Mouse (Mus musculus): ENCODE data around the gene Tex21. TPM values are rescaled to one million over a fixed set of nuclear protein-coding genes. Genes with fewer than 3 reads are reported as not detected.
A peak's percentile ranks its signal among the peaks of the same experiment; 100 is the strongest.

Gene Tex21
- polyA plus RNA-seq, 1 experiment from 2014 or later = not detected

DNA sequence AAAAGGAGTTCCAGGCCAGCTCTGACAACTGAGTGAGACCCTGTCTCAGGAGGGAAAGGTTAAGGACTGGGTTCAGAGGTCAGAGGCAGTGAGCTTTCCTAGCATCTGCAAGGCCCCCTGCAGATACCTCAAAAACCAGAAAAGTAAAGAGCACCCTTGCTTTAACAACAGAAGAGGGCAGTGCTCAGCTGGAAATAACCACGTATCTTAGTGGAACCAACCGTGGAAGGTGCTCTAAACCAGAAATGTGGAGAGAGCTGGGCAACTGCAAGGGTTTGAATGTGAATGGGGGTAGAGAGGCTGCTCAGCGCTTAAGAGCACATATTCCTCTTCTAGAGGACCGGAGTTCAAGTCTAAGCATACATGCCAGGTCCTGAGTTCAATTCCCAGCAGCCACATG lies 46.2 kb downstream of the Tex21 start:
- Histone ChIP-seq H3K9ac (ENCODE audit: low read depth, low read length) (no peak overlapping the region), H3K27ac (ENCODE audit: low read depth, low read length) (no peak overlapping the region), H3K4me1 (replicated peaks; ENCODE audit: control insufficient read depth, insufficient read depth, low read length) (peaks cover 9% of the 10 kb centered on the region), H3K36me3 (ENCODE audit: control insufficient read depth, insufficient read depth, low read length) (no peaks in the 10 kb centered on the region), H3K27me3 (replicated peaks; ENCODE audit: control insufficient read depth, insufficient read depth, low read length) (0 out of 2 replicates have a peak, but pooled peaks cover 3% of the 10 kb centered on the region), H3K4me2 (no peak overlapping the region), H3K4me3 (ENCODE audit: low read depth, low read length) (no peak overlapping the region), H3K9me3 (ENCODE audit: control insufficient read depth, low read length) (no peaks in the 10 kb centered on the region)
- DNase-seq (ENCODE audit: low spot score) (no peak), ATAC-seq (replicated peaks; ENCODE audit: low FRiP score) (no peak)
- 67% methylated on average over 4 of the region's 4 CpGs for WGBS

DNA sequence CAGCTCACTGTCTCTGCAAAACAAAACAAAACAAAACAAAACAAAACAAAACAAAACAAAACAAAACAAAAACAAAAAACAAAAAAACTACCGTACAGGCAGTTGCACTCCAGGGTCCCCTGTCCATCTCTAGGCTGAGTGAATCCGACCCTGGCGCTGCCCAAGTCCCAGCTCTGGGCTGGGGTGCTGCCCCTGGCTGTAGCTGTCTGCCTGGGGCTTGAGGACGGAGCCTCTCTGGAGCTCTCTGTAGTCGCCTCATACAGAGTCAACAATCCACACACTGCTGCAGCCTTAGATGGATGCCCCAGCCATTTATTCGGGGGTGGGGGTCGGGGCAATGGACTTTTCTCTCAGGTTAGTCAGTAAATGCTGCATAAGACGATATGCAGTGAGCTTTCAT lies 49.5 kb downstream of the Tex21 start:
- ATAC-seq (replicated peaks; ENCODE audit: low FRiP score) = no peak
- 38% methylated on average over 8 of the region's 8 CpGs for WGBS
- H3K9me3 ChIP-seq (ENCODE audit: control insufficient read depth, low read length) = no peaks in the 10 kb centered on the region
- DNase-seq (ENCODE audit: low spot score) = no peak
- H3K9ac ChIP-seq (ENCODE audit: low read depth, low read length) = no peak overlapping the region
- peak overlapping the region; percentile 98 for H3K4me2 ChIP-seq
- H3K27me3 ChIP-seq (replicated peaks; ENCODE audit: control insufficient read depth, insufficient read depth, low read length) = 0 out of 2 replicates have a peak, but pooled peaks cover 3% of the 10 kb centered on the region
- no peak overlapping the region for H3K4me3 ChIP-seq (ENCODE audit: low read depth, low read length)
- H3K27ac ChIP-seq (ENCODE audit: low read depth, low read length) = no peak overlapping the region
- peaks cover 9% of the 10 kb centered on the region for H3K4me1 ChIP-seq (replicated peaks; ENCODE audit: control insufficient read depth, insufficient read depth, low read length)
- no peaks in the 10 kb centered on the region for H3K36me3 ChIP-seq (ENCODE audit: control insufficient read depth, insufficient read depth, low read length)

DNA sequence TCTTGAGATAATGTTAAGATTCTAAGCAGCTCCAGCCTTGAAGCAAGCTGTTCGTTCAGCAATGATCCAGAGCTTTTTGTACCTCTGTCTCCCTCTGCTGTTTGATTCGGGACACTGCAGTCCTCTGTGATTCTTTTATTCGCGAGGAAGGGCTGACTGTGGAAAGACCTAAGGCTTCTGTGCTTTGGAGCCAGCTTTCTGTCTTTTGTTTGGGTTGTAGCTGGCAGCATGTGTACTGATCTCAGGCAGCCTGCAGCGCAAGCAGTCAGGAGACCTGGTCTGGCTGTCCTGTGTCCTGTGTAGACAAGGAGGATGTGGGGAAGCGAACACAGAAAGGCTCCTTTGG lies 49.9 kb downstream of the Tex21 start:
- H3K4me3 ChIP-seq (ENCODE audit: low read depth, low read length) = peak overlapping the region; percentile 47

DNA sequence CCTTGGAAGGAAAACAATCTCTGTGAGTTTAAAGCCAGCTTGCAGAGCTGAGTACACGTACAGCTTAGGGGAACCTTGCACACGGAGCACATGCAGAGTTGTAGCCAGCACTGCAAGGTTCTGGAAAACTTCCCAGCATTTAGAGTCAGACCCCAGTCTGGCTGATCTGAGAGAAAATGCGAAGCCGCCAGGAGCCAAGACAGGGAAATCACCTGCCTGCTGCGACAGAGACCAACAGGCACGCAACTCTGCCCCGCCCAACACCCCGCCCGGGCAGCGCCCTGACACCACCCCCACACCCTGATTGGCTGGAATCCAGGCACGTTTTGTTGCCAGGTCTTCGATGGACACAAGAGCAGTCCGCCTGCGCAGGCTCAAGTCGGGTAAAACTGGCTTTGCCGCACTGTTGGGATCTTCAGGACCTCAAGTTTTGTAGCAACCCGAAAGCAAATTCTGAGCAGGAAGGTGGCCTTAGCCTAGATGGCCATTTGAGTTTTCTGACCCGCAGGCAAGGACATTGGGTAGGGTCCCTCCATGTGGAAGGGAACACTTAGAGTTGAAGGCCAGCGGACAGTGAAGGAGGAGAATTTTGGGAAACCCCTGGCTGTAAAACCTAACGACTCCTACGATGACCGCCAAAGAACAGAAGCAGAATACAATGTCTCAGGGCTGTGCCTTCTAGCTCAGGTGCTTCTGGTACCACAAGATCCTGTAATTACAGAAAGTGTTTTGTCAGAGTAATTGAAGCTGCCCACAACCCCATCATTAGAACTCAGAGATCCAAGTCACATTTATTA lies 50.4 kb downstream of the Tex21 start:
- ATAC-seq (replicated peaks; ENCODE audit: low FRiP score) (peak; percentile 95), DNase-seq (ENCODE audit: low spot score) (peak; percentile 83)
- H3K4me2 ChIP-seq = peak overlapping the region; percentile 98
- peak overlapping the region; percentile 47 for H3K4me3 ChIP-seq (ENCODE audit: low read depth, low read length)
- 1% methylated on average over 22 of the region's 22 CpGs for WGBS
- 0 out of 2 replicates have a peak, but pooled peaks cover 3% of the 10 kb centered on the region for H3K27me3 ChIP-seq (replicated peaks; ENCODE audit: control insufficient read depth, insufficient read depth, low read length)
- H3K4me1 ChIP-seq (replicated peaks; ENCODE audit: control insufficient read depth, insufficient read depth, low read length) = peaks cover 9% of the 10 kb centered on the region
- H3K36me3 ChIP-seq (ENCODE audit: control insufficient read depth, insufficient read depth, low read length) = no peaks in the 10 kb centered on the region
- H3K9me3 ChIP-seq (ENCODE audit: control insufficient read depth, low read length) = no peaks in the 10 kb centered on the region
- peak overlapping the region; percentile 40; the same call in 1 of the 2 replicates for H3K9ac ChIP-seq (ENCODE audit: low read depth, low read length)
- no peak overlapping the region for H3K27ac ChIP-seq (ENCODE audit: low read depth, low read length)

More for the DNA sequence above, 49.9 kb downstream of the Tex21 start:
- Histone ChIP-seq H3K27ac (ENCODE audit: low read depth, low read length) (no peak overlapping the region), H3K4me2 (peak overlapping the region; percentile 98), H3K27me3 (replicated peaks; ENCODE audit: control insufficient read depth, insufficient read depth, low read length) (0 out of 2 replicates have a peak, but pooled peaks cover 3% of the 10 kb centered on the region), H3K9me3 (ENCODE audit: control insufficient read depth, low read length) (no peaks in the 10 kb centered on the region), H3K36me3 (ENCODE audit: control insufficient read depth, insufficient read depth, low read length) (no peaks in the 10 kb centered on the region), H3K4me1 (replicated peaks; ENCODE audit: control insufficient read depth, insufficient read depth, low read length) (peaks cover 9% of the 10 kb centered on the region), H3K9ac (ENCODE audit: low read depth, low read length) (peak overlapping the region; percentile 40; the same call in 1 of the 2 replicates)
- DNase-seq (ENCODE audit: low spot score) (peak; percentile 57), ATAC-seq (replicated peaks; ENCODE audit: low FRiP score) (peak; percentile 40)
- WGBS = 10% methylated on average over 6 of the region's 6 CpGs

DNA sequence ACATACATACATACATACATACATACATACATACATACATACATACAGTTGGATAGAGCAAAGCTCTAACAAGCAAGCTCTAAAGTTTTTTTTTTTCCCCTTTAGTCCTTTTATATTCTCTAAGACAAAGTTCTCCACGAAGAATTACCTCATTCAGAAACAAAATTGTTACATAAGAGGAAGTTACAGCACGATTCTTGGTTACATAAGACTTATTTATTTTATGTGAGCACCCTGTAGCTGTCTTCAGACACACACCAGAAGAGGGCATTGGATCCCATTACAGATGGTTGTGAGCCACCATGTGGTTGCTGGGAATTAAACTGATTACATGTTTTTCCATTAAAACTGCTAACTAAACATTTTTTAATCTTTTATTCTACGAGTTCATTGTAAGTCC lies 52.0 kb downstream of the Tex21 start:
- Histone ChIP-seq H3K9ac (ENCODE audit: low read depth, low read length) (no peak overlapping the region), H3K4me3 (ENCODE audit: low read depth, low read length) (no peak overlapping the region), H3K27me3 (replicated peaks; ENCODE audit: control insufficient read depth, insufficient read depth, low read length) (0 out of 2 replicates have a peak, but pooled peaks cover 3% of the 10 kb centered on the region), H3K36me3 (ENCODE audit: control insufficient read depth, insufficient read depth, low read length) (no peaks in the 10 kb centered on the region), H3K4me2 (no peak overlapping the region), H3K4me1 (replicated peaks; ENCODE audit: control insufficient read depth, insufficient read depth, low read length) (peaks cover 9% of the 10 kb centered on the region), H3K9me3 (ENCODE audit: control insufficient read depth, low read length) (no peaks in the 10 kb centered on the region), H3K27ac (ENCODE audit: low read depth, low read length) (no peak overlapping the region)
- DNase-seq (ENCODE audit: low spot score) (no peak), ATAC-seq (replicated peaks; ENCODE audit: low FRiP score) (no peak)
- 59% methylated on average over 3 of the region's 3 CpGs for WGBS

DNA sequence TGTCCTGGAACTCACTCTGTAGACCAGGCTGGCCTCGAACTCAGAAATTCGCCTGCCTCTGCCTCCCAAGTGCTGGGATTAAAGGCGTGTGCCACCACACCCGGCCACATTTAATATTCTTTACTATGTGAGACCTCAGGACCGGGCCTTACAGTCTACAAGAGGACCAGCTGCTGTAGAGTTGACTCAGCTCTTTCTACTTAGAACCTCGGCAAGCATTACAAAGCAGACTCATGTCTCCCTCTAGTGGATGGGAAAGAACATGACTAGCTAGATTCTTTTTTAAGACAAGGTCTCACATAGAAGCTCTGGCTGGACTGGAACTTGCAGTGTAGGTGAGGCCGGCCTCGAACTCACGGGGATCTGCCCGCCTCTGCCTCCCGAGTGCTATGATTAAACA lies 55.6 kb downstream of the Tex21 start:
- H3K4me1 ChIP-seq (replicated peaks; ENCODE audit: control insufficient read depth, insufficient read depth, low read length) = 0 out of 2 replicates have a peak, but pooled peaks cover 3% of the 10 kb centered on the region
- H3K9me3 ChIP-seq (ENCODE audit: control insufficient read depth, low read length) = no peaks in the 10 kb centered on the region
- H3K4me3 ChIP-seq (ENCODE audit: low read depth, low read length) = no peak overlapping the region
- no peak for DNase-seq (ENCODE audit: low spot score)
- H3K27ac ChIP-seq (ENCODE audit: low read depth, low read length) = no peak overlapping the region
- H3K27me3 ChIP-seq (replicated peaks; ENCODE audit: control insufficient read depth, insufficient read depth, low read length) = no peaks in the 10 kb centered on the region
- H3K36me3 ChIP-seq (ENCODE audit: control insufficient read depth, insufficient read depth, low read length) = no peaks in the 10 kb centered on the region
- H3K4me2 ChIP-seq = no peak overlapping the region
- 40% methylated on average over 11 of the region's 11 CpGs for WGBS
- peak; percentile 53; the same call in 1 of the 2 replicates for ATAC-seq (replicated peaks; ENCODE audit: low FRiP score)
- no peak overlapping the region for H3K9ac ChIP-seq (ENCODE audit: low read depth, low read length)

DNA sequence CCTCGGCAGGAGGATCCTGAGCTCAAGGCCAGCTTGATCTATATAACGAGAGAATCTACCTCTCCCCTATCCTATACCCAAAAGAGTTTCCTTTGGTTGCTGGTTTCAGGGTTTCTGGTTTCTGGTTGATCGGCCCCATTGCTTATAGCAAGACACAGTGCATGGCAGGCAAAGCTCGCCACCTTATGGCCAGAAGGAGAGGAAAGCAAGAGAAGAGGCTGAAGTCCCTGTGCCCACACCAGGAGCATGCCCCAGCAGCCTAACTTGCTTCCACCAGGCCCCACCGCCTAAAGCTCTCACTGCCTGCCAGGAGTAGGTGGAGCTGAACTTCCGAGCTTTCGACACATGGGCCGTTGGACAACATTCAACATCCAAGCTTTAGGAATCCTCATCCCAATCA lies 58.7 kb downstream of the Tex21 start:
- no peak for DNase-seq (ENCODE audit: low spot score)
- Histone ChIP-seq H3K9ac (ENCODE audit: low read depth, low read length) (no peak overlapping the region), H3K36me3 (ENCODE audit: control insufficient read depth, insufficient read depth, low read length) (no peaks in the 10 kb centered on the region), H3K4me3 (ENCODE audit: low read depth, low read length) (no peak overlapping the region), H3K27ac (ENCODE audit: low read depth, low read length) (no peak overlapping the region), H3K4me2 (no peak overlapping the region), H3K4me1 (replicated peaks; ENCODE audit: control insufficient read depth, insufficient read depth, low read length) (no peaks in the 10 kb centered on the region), H3K9me3 (ENCODE audit: control insufficient read depth, low read length) (no peaks in the 10 kb centered on the region), H3K27me3 (replicated peaks; ENCODE audit: control insufficient read depth, insufficient read depth, low read length) (no peaks in the 10 kb centered on the region; the same call in 1 of the 2 replicates)
- no peak for ATAC-seq (replicated peaks; ENCODE audit: low FRiP score)
- 47% methylated on average over 8 of the region's 8 CpGs for WGBS

DNA sequence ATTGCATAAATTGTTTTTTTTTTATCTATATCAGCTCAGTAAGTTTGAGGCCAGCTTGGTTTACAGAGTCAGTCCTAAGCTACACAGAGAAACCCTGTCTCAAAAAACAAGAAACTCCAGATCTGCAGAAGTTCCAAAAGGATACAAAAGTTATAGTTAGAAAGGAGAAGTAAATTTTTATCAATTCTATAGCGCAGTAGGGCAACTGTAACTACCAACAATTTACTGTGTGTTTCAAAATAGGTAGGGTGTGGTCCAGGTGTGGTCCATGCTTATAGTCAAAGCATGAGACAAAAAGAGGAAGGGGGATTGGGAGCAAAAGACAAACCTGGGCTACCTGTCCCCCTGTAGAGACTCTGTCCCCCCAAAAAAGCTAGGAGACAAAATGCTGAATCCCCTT lies 60.1 kb downstream of the Tex21 start:
- WGBS = 82% methylated on average over 1 of the region's 1 CpGs
- DNase-seq (ENCODE audit: low spot score) (no peak), ATAC-seq (replicated peaks; ENCODE audit: low FRiP score) (no peak)
- Histone ChIP-seq H3K9ac (ENCODE audit: low read depth, low read length) (no peak overlapping the region), H3K27ac (ENCODE audit: low read depth, low read length) (no peak overlapping the region), H3K9me3 (ENCODE audit: control insufficient read depth, low read length) (no peaks in the 10 kb centered on the region), H3K36me3 (ENCODE audit: control insufficient read depth, insufficient read depth, low read length) (no peaks in the 10 kb centered on the region), H3K4me3 (ENCODE audit: low read depth, low read length) (no peak overlapping the region), H3K27me3 (replicated peaks; ENCODE audit: control insufficient read depth, insufficient read depth, low read length) (no peaks in the 10 kb centered on the region; the same call in 1 of the 2 replicates), H3K4me1 (replicated peaks; ENCODE audit: control insufficient read depth, insufficient read depth, low read length) (no peaks in the 10 kb centered on the region), H3K4me2 (no peak overlapping the region)
